In the genomic region with DNA sequence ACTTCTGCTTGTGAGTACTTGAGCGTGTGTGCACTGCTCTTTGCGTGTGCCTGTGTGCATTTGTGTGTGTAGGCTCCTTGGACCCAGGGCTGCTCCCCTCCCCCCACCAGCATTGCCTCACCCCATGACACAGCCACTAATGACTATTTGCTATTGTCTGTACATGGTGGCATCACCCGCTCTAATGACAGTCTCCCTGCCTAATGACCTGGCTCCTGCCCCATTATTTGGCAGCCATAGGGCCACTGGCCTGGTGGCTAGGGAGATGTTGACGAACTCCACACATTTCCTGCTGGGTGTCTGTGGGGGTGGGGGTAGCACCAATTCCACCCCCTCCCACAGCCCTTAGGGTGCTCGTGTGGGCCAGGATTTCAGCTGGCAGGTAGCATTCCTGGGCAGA, we compare ENCODE assay signal across 26 mouse cellular contexts. TPM values are rescaled to one million over a fixed set of nuclear protein-coding genes. Genes with fewer than 3 reads are reported as not detected.
"Had no signal": no experiment of that assay in that cellular context is flagged by ENCODE, and none has a peak within 500 bp of the region (broad histone marks: within the 10 kb centered on the region; RNA-seq: fewer than 3 reads in every experiment).

No protein-coding gene starts in this region.

- H3K9me3 ChIP-seq: limb, embryonic 10.5 days; limb, embryonic 13.5 days; liver, embryonic 15.5 days; midbrain, embryonic 13.5 days had no signal

- H3K4me3 ChIP-seq: layer of hippocampus, adult 2 months; limb, embryonic 10.5 days; limb, embryonic 13.5 days; liver, embryonic 15.5 days; midbrain, embryonic 13.5 days had no signal

- H3K27ac ChIP-seq: kidney, postnatal 0 days; layer of hippocampus, adult 2 months; limb, embryonic 10.5 days; limb, embryonic 13.5 days; liver, embryonic 15.5 days; midbrain, embryonic 13.5 days; stomach, postnatal 0 days had no signal

- H3K4me2 ChIP-seq: limb, embryonic 13.5 days; liver, embryonic 15.5 days; midbrain, embryonic 13.5 days had no signal

- H3K27me3 ChIP-seq: limb, embryonic 13.5 days; liver, embryonic 15.5 days; midbrain, embryonic 13.5 days had no signal

- H3K9ac ChIP-seq: limb, embryonic 13.5 days; liver, embryonic 15.5 days; midbrain, embryonic 13.5 days had no signal

- ATAC-seq: intestine, embryonic 16.5 days; midbrain, embryonic 13.5 days had no signal

- H3K36me3 ChIP-seq: limb, embryonic 10.5 days; limb, embryonic 13.5 days; liver, embryonic 15.5 days; midbrain, embryonic 13.5 days had no signal

- DNase-seq: kidney, adult 18-20 months; kidney, adult 9 months; kidney, postnatal 25 days; layer of hippocampus, adult 9-11 months; liver; lung, adult 2 months; lung, postnatal 14 days; lung, postnatal 4 days; right cerebral cortex, postnatal 25 days; spleen, adult 18-20 months; thymus, adult 2 months; thymus, postnatal 14 days; thymus, postnatal 4 days had no signal

RNA-seq across cellular contexts. Expression of a gene that starts 8.7 kb away (rescaled TPM):
- polyA plus RNA-seq: neural tube, embryonic 11.5 days had no signal

RNA-seq across cellular contexts. Expression of a gene that starts 32.2 kb away (rescaled TPM):
- total RNA-seq: layer of hippocampus, adult 2 months; layer of hippocampus, postnatal 25 days; left cerebral cortex, adult 18-20 months had no signal

RNA-seq across cellular contexts. Expression of a gene that starts 60.0 kb away (rescaled TPM):
- total RNA-seq: left cerebral cortex, postnatal 25 days; megakaryocyte, adult 5-6 weeks had no signal
- polyA plus RNA-seq: limb, embryonic 10.5 days; liver, embryonic 15.5 days; neural tube, embryonic 11.5 days had no signal
